Mouse (Mus musculus) layer of hippocampus, adult 9-11 months (tissue): ENCODE measurements around the gene Paip2b.
A peak's percentile ranks its signal among the peaks of the same experiment; 100 is the strongest.
"Not testable (repeated sequence)": the region's sequence is repeated elsewhere in the genome, so short reads cannot be mapped to it uniquely, and the experiment has no call there.

ENCODE experiments used
- DNase-seq: peaks from one replicate; pipeline ENCODE4 v3.0.0; 2022

Gene Paip2b

GRCm38 (mm10) chr6:83796686-83797085 lies 34.9 kb downstream of the Paip2b start:
- DNase-seq: no peak

GRCm38 (mm10) chr6:83795492-83795900 lies 36.0 kb downstream of the Paip2b start:
- DNase-seq: peak; percentile 48

- DNase-seq: peak; percentile 95
These were observed 36.7 kb downstream of the Paip2b start, which contains the start of gene Nagk for GRCm38 (mm10) chr6:83794760-83795296. Nagk (plus strand) TSS chr6:83794982.

GRCm38 (mm10) chr6:83791251-83791890 lies 40.2 kb downstream of the Paip2b start:
- DNase-seq: no peak

GRCm38 (mm10) chr6:83790533-83790932 lies 41.0 kb downstream of the Paip2b start:
- DNase-seq: not testable (repeated sequence)

- no peak for DNase-seq
These were observed 43.0 kb downstream of the Paip2b start for GRCm38 (mm10) chr6:83788554-83788953.

- no peak for DNase-seq
These were observed 45.1 kb downstream of the Paip2b start for GRCm38 (mm10) chr6:83786426-83786825.

- DNase-seq: no peak
These were observed 52.5 kb downstream of the Paip2b start for GRCm38 (mm10) chr6:83779026-83779425.

- no peak for DNase-seq
These were observed 53.2 kb downstream of the Paip2b start for GRCm38 (mm10) chr6:83778306-83778705.

- peak; percentile 91 for DNase-seq
These were observed 55.8 kb downstream of the Paip2b start, which contains the start of gene Tex261 for GRCm38 (mm10) chr6:83775638-83776293. Tex261 (minus strand) TSS chr6:83775813.

GRCm38 (mm10) chr6:83774781-83775563 lies 56.6 kb downstream of the Paip2b start:
- DNase-seq: no peak

GRCm38 (mm10) chr6:83774126-83774525 lies 57.4 kb downstream of the Paip2b start:
- no peak for DNase-seq

- no peak for DNase-seq
These were observed 63.1 kb downstream of the Paip2b start for GRCm38 (mm10) chr6:83768485-83768884.

GRCm38 (mm10) chr6:83766982-83767381 lies 64.6 kb downstream of the Paip2b start:
- DNase-seq: no peak

- no peak for DNase-seq
These were observed 68.6 kb downstream of the Paip2b start for GRCm38 (mm10) chr6:83762880-83763431.

- DNase-seq: no peak
These were observed 69.2 kb downstream of the Paip2b start, which contains the start of gene Ankrd53 for GRCm38 (mm10) chr6:83762344-83762743. Ankrd53 (plus strand) TSS chr6:83762644.

GRCm38 (mm10) chr6:83756051-83756450 lies 75.5 kb downstream of the Paip2b start:
- no peak for DNase-seq
